Mouse (Mus musculus) limb, embryonic 14.5 days (tissue): ENCODE data around the gene Mcm3ap. TPM values are rescaled to one million over a fixed set of nuclear protein-coding genes. Genes with fewer than 3 reads are reported as not detected.

Experiments used
- ATAC-seq: fragments of 200-750 bp; cut with Nextera tagmentation; 2 replicates; pipeline ENCODE4 v1.8.0; 2017; ENCODE audit warnings: low read depth, moderate number of reproducible peaks, moderate TSS enrichment; ENCODE audit not compliant: low FRiP score
- DNase-seq: peaks from one replicate; pipeline ENCODE4 v3.0.0-alpha.2; 2015; ENCODE audit warnings: low spot score
- H3K27ac ChIP-seq: fragments of 300-500 bp; sonication (generic); replicated peaks from 2 replicates; pipeline ENCODE4 v1.5.1; 2014; ENCODE audit warnings: low read depth, mild to moderate bottlenecking, low read length, moderate library complexity, mixed read lengths
- H3K27me3 ChIP-seq: fragments of 300-500 bp; sonication (generic); 2 replicates; pipeline ENCODE4 v1.6.1; 2014; ENCODE audit warnings: low read length, mixed read lengths; ENCODE audit not compliant: control insufficient read depth, insufficient read depth
- H3K36me3 ChIP-seq: fragments of 300-500 bp; sonication (generic); 2 replicates; pipeline ENCODE4 v1.6.1; 2014; ENCODE audit warnings: mild to moderate bottlenecking, low read length, moderate library complexity, mixed read lengths; ENCODE audit not compliant: control insufficient read depth, insufficient read depth
- H3K4me1 ChIP-seq: fragments of 300-500 bp; sonication (generic); 2 replicates; pipeline ENCODE4 v1.6.1; 2014; ENCODE audit warnings: antibody characterized with exemption, low read length, mixed read lengths; ENCODE audit not compliant: control insufficient read depth, insufficient read depth
- H3K4me2 ChIP-seq: fragments of 300-500 bp; sonication (generic); replicated peaks from 2 replicates; pipeline ENCODE4 v1.6.1; 2014; ENCODE audit warnings: low read depth, mild to moderate bottlenecking, low read length, moderate library complexity; ENCODE audit not compliant: severe bottlenecking
- H3K4me3 ChIP-seq: fragments of 300-500 bp; sonication (generic); replicated peaks from 2 replicates; pipeline ENCODE4 v1.5.1; 2014; ENCODE audit warnings: low read length
- H3K9ac ChIP-seq: fragments of 300-500 bp; sonication (generic); 2 replicates; pipeline ENCODE4 v1.6.1; 2014; ENCODE audit warnings: mild to moderate bottlenecking, low read depth, low read length, moderate library complexity; ENCODE audit not compliant: severe bottlenecking
- H3K9me3 ChIP-seq: fragments of 300-500 bp; sonication (generic); 2 replicates; pipeline ENCODE4 v1.6.1; 2016; ENCODE audit warnings: low read length; ENCODE audit not compliant: control insufficient read depth
- POLR2A ChIP-seq: fragments of 200-500 bp; IDR thresholded peaks from 2 replicates; pipeline ENCODE4 v1.8.0; 2012; ENCODE audit warnings: inconsistent platforms, mild to moderate bottlenecking, moderate library complexity, borderline replicate concordance; ENCODE audit not compliant: insufficient read depth, insufficient read length; ENCODE audit errors: extremely low read depth
- WGBS: fragments of 180-500 bp; shearing (Covaris S2); extraction: QIAGEN DNeasy Blood & Tissue Kit; methylation state at CpG from one replicate; pipeline ENCODE4 v1.1.7; 2014; 5-methylcytosine and 5-hydroxymethylcytosine counted together
- polyA plus RNA-seq, 2 experiments: library from polyadenylated mRNA; depleted of rRNA in 1 of 2; stranded (reverse) in 1 of 2; unstranded in 1 of 2; fragments of >200 nt; fragmentation: Nextera tagmentation in 1 of 2; extraction: Ambion mirVana in 1 of 2; gene quantifications; 2 replicates each; pipeline versions ENCODE4 v1.2.1 to v1.2.3; 2012 to 2014

Mcm3ap gene
- polyA plus RNA-seq, 2 experiments, result 45.6 to 65.8 TPM

DNA sequence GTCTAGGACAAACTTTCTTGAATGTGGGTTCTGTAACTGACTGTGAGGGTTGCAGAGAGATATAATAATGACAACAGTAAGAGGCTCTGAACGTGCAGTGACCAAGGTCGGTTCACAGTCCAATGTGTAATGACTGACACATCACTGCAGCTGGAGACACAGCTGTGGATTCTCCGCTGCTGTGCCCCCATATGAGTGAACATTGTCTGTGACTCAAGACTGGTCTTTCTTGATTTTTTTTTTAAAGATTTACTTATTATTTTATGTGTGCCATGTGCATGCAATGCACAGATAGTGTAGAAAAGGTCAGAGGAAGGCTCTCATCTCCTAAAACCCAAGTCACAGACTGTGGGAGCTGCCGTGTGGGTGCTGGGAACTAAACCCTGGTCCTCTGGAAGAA, 28.8 kb downstream of the Mcm3ap start:
- no peak overlapping the region for H3K4me3 ChIP-seq
- no peak overlapping the region for H3K9ac ChIP-seq
- WGBS, result 94% methylated on average over 4 of the region's 4 CpGs
- H3K4me1 ChIP-seq, result no peaks in the 10 kb centered on the region
- H3K27me3 ChIP-seq, result no peaks in the 10 kb centered on the region
- TF ChIP-seq POLR2A, result no peak
- no peaks in the 10 kb centered on the region for H3K9me3 ChIP-seq
- H3K36me3 ChIP-seq, result peaks cover 92% of the 10 kb centered on the region
- H3K4me2 ChIP-seq, result no peak overlapping the region
- no peak for ATAC-seq
- DNase-seq, result no peak
- H3K27ac ChIP-seq, result no peak overlapping the region

DNA sequence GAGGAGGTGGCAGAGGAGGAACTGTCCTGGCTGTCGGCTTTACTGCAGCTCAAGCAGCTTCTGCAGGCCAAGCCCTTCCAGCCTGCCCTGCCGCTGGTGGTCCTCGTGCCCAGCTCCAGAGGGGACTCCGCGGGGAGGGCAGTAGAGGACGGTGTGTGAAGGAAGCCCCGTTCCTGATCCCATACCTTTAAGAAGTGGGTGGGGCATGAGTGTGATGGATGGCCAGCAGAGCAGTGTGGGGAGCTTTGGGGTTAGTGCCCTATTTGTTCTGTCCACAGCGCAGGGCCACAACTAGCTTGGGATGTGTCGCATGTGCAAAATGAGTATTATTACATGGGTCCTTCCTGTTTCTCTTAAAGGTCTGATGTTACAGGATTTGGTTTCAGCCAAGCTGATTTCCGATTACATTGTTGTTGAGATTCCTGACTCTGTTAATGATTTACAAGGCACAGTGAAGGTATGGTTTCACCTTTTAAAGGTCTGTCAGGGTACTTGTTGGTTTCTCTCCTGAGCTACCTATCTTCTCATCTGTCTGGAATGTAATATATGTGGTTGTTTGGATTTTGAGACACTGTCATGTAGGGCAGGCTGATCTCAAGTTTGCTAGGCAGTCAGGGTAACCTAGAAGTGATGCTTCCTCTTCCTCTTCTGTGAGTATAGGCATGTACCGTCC, 35.7 kb downstream of the Mcm3ap start:
- Histone ChIP-seq H3K36me3 (peaks cover 92% of the 10 kb centered on the region), H3K4me1 (no peaks in the 10 kb centered on the region), H3K4me2 (no peak overlapping the region), H3K27me3 (no peaks in the 10 kb centered on the region), H3K9me3 (no peaks in the 10 kb centered on the region), H3K9ac (no peak overlapping the region), H3K4me3 (no peak overlapping the region), H3K27ac (no peak overlapping the region)
- 92% methylated on average over 11 of the region's 11 CpGs for WGBS
- ATAC-seq (no peak), DNase-seq (no peak)
- TF ChIP-seq POLR2A, result no peak

DNA sequence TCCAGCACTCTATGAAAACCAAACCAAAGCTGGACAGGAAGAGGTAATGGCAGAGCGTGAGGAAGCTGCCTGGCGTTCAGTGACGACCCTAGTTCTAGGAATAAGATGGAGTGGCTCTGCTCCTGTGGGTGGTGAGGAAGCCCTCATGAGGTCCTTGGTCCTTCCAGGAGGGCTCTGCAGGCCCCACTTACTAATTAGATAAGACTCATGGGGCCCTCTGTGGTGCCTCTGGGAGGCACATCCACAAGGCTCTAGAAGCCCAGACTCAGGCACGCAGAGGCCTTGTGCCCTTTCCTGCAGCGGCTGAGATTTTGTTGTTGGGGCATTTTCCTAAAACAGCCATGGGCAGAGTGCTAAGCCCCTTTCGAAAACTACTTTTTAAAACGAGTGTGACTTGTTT, 37.1 kb downstream of the Mcm3ap start:
- ATAC-seq (no peak), DNase-seq (no peak)
- Histone ChIP-seq H3K27ac (no peak overlapping the region), H3K9ac (no peak overlapping the region), H3K9me3 (no peaks in the 10 kb centered on the region), H3K4me1 (no peaks in the 10 kb centered on the region), H3K36me3 (peaks cover 88% of the 10 kb centered on the region), H3K27me3 (no peaks in the 10 kb centered on the region), H3K4me2 (no peak overlapping the region), H3K4me3 (no peak overlapping the region)
- TF ChIP-seq POLR2A, result no peak
- 91% methylated on average over 7 of the region's 7 CpGs for WGBS

DNA sequence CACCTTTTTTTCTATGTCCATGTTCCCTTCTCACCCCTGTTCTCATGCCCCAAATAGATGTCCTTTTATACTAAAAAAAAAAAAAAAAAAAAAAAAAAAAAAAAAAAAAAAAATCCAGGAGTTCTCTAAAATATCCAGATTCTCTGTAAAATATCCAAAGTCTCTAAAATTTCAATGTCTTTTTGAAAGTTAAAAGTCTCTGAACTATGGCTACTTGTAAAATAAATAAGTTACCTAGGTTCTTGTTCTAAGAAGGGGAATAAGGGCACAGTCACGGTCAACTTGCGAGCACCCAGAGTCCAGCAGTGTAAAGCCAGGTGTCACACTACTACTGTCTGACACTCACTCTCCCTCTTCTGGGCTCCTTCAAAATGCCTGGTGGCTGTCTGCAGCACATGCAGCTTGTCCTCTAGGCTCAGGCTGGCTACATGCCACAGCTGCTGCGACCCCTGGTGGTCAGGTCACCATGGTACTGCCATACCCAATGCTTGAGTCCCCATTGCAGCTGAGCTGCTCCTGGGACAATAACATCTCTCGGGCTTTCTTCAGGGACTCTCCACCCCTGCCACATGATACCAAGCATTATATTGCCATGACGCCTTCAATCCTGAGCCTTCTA, 44.3 kb downstream of the Mcm3ap start:
- DNase-seq (peak; percentile 67), ATAC-seq (0 out of 2 replicates have a peak, but pooled peaks have one; percentile 53)
- WGBS, result 52% methylated on average over 5 of the region's 5 CpGs
- no peaks in the 10 kb centered on the region for H3K4me1 ChIP-seq
- H3K9ac ChIP-seq, result no peak overlapping the region
- peaks cover 3% of the 10 kb centered on the region; the same call in 1 of the 2 replicates for H3K9me3 ChIP-seq
- H3K4me3 ChIP-seq, result no peak overlapping the region
- H3K4me2 ChIP-seq, result no peak overlapping the region
- no peak overlapping the region for H3K27ac ChIP-seq
- H3K36me3 ChIP-seq, result peaks cover 78% of the 10 kb centered on the region
- no peak for TF ChIP-seq POLR2A
- H3K27me3 ChIP-seq, result no peaks in the 10 kb centered on the region

DNA sequence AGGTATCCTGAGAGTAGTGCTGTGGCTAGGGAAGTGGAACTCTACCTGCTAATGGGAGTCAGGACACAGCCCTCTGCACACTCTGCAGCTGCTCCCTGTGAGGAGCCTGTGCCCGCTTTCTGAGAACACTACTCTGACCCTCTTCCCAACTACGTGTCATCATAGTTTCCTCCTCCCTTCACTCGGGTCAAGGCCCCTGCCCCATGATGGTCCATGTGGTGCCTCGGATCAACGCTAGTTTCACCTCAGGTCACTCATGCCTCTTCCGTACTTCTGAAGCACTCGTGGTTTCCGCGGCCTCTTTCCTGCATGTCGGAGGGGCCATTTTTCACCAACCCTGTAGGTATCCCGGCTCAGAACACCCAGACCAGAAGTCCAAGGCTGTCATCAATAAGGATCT, 62.2 kb downstream of the Mcm3ap start:
- TF ChIP-seq POLR2A, result no peak
- Histone ChIP-seq H3K36me3 (peaks cover 16% of the 10 kb centered on the region), H3K9ac (peak overlapping the region; percentile 49), H3K9me3 (no peaks in the 10 kb centered on the region), H3K4me1 (peaks cover 3% of the 10 kb centered on the region; the same call in 1 of the 2 replicates), H3K27ac (0 out of 2 replicates have a peak overlapping the region, but pooled peaks have one; percentile 43), H3K4me2 (peak overlapping the region; percentile 85), H3K27me3 (no peaks in the 10 kb centered on the region), H3K4me3 (peak overlapping the region; percentile 50)
- ATAC-seq (no peak; the same call in 1 of the 2 replicates), DNase-seq (no peak)
- 3% methylated on average over 11 of the region's 11 CpGs for WGBS
